Mouse (Mus musculus): ENCODE measurements around the gene Best1.

Best1 gene

DNA sequence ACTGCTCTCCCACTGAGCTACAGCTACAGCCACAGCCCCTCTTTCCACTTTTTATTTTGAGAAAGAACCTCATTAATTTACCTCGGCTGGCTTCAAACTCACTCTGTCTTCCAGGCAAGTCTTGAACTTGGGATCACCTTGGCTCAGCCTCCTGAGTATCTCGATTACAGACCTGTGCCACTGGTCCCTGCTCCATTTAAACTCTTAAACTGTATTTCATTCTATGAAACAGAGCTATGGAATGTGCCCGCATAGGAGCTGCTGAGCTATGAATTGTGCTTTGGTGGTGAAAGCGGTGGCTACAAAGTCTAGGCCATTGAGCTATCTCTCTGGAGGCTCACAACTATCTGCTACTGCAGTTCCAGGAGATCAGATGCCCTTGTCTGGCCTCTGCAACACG, 43.5 kb downstream of the Best1 start:
- no peak for DNase-seq

DNA sequence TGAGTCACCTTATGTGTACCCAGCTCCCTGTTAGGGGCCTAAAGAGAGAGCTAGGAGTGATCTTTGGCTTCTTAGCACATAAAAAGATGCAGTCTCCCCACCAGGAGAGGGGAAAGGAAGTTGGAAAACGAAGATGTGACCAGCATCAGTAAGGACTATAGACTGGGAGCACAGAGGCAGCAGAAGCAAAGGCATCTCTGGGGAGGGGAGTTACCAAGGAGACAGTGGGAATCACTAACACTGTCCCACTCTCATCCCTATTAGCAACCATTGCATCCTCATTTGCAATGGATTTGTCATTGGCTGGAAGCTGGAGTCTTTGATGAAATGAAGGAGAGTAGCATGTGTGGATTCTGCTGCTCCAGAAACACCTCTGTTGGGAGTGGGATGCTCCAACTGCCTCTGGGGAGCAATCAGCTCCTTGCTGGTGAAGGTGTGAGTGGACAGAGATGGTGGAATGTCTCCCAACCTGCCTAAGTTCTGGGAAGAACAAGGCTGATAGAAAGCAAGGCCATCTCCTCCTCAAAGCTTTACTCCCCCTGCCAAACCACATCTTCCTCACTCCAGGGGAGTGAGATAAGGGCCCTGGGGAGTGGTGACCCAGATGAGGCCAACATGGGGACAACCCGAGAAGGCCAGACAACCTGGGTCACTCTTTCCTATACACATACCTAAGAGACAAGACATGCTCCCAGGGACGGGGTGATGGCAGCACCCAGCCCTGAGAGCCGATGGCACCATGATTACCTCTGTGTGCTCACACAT, 44.6 kb downstream of the Best1 start:
- DNase-seq, result no peak

DNA sequence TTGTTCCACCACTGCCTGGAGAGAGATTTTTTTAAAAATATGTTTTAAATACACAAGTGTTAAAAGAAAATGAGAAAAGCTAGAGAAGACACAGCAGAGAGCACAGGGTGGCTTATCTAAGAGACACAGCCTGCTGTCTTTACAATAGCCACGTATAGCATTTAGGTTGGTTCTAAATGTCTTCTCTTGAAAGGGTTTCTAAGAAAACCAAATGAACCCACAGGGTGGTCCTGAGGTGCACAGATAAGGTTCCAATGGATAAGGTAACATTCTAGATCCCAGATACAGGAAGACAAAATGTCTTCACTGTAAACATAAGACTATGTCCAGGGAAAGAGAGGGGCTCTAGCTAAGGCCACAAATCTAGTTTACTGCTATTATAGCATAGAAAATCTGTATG, 46.0 kb downstream of the Best1 start:
- no peak for DNase-seq

DNA sequence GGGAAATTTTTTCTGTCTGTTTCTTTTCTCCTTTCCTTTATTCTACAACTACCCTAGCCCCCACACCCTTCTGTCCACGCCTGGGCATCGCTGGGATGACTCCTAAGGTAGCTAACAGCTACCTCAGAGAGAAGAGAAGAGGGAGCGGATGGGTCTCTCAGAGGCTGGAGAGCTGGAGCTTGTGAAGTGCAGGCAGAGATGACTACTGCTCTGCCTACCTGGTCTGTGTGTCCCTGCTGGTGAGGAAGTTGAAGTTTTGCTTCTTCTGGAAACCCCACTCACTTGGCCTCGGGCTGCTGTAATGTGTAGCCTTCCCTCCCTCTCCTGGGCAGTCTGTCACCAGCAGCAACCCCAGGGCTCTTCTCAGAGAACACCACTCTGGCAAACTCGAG, 46.6 kb downstream of the Best1 start:
- DNase-seq, result no peak

DNA sequence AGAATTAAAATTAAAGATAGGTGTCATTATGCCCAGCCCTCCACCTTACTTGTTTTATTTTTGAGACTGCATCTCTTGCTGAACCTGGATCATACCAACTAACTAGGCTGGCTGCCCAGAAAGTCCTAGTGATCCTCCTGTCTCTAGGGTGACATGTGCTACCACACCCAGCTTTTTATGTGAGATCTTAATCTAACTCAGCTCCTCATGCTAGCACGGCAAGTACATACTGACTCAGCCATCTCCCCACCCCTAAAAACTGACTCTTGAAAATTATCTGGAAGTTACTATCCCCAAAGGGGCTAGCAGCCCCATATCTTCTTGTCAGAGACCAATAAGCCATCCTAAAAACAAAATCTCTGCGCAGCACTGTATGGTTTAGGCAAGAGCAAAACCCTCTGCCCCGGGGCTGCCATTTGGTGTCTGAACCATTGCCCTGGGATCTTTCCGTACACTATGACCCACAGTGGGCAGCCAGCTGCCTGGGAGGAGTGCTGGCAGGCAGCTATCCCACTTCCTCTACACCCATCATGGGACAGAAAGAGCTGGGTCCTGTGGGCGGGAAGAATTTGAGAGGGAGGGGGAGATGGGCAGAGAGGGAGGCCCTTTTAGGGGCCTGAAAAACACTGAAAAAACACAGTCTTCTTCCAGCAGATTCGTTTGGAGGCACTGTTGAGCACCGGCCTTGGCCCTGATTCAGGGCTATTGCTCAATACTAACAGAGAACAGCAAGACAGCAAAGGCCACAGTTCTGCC, 47.2 kb downstream of the Best1 start:
- DNase-seq, result peak; percentile 7 to 8

DNA sequence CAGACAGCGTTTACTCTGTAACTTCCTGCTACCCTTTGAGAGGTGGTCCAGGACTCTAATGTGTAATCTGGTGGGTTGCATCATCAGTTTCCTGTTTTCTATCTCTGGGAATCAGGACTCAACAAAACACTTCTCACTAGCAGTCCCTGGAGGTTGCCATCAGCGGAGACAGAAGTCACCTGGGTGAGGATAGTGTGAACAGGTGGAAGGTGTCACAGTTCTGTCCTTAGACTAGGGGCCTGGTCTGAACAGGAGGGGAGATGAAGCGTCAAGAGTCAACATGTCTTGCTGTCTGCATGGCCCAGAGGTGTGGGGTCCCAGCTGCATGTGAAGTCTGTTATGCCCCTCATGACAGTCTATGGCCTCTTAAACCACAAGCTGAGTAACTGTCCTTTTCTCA, 48.5 kb downstream of the Best1 start:
- no peak for DNase-seq

DNA sequence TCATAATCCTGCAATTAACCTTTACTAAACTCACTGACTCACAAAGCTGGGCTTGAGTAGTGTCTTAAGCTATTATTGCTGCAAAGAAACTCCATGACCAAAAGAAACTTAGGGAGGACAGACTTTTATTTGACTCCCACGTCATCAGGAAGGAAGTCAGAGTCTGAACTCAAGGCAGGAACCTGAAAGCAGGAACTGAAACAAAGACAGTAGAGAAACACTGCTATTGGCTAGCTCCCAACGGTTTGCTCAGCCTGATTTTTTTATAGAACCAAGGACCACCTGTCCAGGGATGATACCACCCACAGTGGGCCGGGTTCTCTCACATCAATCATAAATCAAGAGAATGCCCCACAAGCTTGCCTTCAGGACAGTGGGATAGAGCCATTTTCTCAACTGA, 49.0 kb downstream of the Best1 start:
- DNase-seq, result no peak

DNA sequence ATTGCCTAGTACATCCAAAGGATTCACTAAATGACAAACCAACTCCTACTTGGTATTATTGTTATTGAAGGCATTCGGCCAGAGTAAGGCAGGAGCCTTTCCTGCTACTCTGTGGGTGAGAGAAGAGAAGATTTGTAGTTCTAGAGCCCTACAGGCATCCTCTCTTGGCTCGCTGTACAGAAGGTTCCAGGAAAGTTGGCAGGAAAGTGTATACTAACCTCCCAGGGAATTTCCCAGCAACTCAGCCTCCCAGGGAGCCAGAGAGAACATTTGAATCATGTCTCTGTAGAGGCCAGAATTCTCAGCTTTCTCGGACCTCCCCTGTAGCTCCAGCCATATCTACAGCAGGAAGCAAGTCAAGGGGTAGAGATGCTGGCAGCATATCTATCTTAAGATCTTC, 54.4 kb downstream of the Best1 start:
- DNase-seq, result no peak

DNA sequence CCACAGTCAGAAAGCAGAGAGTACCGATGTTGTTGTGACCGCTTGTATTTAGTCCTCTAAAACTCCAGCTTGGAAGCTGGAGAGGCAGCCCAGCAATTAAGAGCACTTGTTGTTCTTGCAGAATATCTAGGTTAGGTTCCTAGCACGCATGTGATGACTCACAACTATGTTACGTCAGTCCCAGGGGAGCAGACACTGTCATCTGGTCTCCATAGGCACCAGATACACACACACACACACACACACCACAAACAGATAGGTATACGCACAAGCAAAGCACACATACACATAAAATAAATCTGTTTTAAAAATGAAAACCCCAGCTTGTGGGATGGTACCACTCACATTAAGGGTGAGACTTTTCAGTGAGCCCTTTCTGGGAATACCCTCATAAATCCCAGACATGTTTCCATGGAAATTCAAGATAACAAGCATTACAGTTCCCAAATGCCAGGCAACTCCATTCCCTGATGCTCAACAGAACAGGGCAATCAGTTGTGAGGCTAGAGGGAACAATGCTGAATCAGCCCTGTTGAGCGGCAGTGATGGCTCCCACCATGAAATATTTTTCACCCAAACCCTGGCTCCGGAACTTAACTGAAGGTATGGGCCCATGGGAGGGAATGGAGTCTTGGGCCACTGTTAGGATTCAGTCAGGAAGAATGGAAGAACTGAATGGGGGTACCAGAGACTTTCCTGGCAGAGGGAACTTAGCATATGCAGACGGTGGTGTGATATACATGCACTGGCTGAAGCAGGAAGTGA, 55.5 kb downstream of the Best1 start:
- no peak for DNase-seq

DNA sequence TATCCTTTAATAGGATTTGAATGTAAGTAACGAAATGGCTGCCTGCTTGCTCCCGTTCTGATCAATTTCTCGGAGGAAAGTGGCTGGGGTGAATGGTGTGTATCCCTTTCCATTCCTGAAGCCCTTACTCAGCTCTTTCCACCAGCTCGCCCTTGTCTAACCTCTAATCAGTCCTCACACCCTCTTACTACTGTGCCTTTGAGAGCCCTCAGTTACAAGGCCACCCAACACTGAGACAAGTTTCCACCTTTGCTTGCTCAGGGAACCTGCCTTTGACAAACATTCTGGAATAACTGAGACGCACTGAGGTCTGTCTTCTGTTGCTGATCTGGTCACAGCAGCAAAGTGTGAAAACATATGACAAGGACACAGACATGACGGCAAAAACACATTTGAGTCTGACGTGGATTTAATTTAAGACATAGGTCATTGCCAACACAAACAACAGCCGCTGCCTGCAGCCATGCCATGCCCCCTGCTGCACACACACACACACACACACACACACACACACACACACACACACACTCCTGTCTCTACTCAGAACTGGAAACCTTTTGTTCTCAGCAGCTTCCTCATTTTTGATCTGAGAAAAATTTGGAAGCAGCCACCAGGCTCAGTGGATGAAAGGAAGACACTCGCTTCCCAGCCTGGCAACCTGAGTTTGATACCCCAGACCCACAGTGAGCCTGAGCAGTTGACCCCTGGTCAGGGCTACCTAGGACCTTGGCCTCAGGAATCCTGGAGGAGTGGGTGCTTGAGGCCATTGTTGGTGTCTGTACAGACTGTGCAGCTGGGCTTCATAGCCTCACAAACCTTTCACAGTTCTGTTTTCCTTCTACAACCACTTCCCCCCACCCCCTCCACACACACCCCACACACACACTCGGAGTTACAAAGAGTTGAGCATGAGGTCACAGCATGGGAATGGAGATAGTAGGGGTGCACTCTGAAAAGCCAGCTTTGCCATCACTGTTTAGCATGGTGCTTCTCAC, 58.6 kb downstream of the Best1 start:
- no peak for DNase-seq

DNA sequence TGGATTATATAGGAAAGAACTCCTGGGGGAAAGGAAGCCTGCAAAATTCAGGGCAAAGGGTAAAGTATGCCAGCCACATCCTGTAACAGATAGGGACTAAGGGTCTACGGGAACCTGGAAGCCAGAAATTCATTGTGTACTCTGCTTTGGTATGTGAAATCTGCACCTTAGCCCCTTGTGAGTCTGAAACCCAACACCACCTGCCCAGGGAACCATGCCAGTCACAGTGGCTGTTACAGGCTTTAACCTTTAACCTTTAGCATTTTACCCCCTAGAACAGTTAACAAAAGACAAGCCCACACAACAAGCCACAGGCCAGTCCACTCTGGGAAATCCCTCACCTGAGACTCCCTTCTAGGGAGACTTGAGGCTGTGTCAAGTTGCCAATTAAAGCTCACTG, 59.6 kb downstream of the Best1 start:
- DNase-seq, result no peak

DNA sequence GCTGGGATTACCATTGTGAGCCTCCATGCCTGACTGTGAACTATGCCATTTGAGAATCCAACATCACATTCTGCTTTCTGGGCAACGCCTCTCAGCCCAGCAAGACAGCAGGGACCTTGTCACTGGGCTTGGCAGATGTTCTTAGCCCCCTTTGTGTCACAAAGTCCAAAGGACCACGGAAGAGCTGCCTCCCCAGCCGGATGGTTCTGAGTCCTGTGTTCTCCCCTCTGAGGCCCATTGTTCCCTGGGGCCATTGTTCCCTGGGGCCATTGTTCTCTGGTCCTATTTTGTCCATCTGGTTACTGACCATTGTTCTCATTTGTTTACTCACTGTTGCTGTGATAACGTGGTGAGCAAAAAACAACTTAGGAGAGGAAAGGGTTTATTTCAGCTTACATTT, 60.5 kb downstream of the Best1 start:
- DNase-seq, result no peak

DNA sequence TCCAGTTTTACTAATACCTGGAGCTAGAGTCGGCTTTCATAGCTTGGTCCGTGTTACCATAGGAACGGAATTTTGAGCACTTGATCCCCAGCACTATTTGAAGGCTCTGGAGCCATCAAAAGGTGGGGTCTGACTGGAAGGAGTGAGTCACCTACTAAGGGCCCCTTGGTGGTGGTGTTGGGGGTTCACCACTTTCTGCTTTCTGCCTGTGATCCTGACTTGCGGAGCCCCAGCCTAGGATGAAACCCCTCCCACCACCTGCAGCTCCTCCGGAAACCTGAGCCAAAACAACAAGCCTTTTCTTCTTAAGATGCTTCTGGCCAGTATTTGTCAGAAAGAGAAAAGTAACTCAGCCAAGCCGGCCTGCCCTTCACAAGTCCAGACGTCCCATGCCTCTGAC, 61.6 kb downstream of the Best1 start:
- DNase-seq, result no peak

DNA sequence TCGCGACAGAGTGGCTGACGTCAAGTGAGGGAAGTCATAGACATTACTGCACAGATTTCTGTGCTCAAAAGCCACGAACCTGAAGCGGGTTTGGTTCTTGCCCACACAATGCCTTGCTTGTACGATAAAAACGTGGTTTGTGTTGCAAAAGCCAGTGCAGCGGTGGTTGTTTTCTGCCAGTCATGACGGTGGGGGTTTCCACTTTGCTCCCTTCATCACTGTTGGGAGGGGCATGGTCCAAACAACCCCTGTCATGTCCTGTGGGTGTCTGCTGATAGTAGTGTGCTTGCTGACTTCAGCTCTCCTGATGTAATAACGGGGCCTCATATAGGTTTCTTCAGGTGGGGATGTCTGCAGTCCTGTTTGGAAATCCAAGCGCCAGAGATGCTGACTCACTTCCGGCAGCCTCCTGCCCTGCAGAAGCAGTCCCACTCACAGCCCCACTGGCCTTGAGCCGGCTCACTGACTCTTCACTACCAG, 62.6 kb downstream of the Best1 start:
- DNase-seq, result no peak

DNA sequence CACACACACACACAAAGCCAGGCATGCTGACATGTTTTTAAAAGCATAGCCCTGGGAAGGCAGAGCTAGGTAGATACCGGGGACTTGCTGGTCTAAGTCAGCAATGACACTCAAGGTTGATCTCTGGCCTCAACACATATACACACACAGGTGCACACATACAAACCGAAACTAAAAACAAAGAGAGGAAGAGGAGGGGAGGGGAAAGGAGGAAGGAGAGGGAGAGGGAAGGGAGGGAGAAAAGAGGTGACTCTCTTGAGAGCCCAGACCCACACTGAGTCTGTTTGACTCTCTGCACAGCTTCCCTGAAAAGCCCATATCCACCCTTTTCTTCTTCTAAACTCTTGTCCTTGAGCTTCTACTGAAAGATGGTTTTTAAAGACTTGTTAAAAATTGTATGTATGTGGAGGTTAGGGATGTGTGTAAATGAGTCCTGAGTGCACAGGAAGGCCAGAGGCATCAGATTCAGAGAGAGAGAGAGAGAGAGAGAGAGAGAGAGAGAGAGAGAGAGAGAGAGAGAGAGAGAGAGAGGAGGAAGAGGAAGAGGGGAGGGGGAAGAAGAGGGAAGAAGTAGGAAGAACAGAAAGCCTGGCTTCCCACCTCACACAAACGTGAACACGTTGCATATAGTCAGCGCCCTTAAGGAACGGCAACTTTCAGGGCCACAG, 63.1 kb downstream of the Best1 start:
- DNase-seq, result no peak

DNA sequence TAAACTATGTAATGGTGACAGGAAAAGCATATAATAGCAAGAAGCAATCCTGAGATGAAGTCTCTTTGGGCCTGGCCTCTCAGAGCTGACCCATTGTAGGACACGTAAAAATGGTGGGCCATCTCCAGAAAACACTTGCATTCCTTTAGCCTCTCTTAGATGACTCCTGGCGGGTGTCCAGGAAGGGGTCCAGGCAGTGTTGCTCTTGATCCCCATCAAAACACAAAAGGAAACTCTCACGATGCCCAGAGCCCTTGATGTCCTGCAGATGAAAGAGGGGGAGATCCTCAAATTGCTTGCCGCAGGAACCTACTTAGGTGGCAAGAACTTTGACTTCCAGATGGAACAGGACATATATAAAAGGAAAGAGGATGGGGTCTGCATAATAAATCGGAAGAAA, 64.0 kb downstream of the Best1 start:
- DNase-seq, result no peak

DNA sequence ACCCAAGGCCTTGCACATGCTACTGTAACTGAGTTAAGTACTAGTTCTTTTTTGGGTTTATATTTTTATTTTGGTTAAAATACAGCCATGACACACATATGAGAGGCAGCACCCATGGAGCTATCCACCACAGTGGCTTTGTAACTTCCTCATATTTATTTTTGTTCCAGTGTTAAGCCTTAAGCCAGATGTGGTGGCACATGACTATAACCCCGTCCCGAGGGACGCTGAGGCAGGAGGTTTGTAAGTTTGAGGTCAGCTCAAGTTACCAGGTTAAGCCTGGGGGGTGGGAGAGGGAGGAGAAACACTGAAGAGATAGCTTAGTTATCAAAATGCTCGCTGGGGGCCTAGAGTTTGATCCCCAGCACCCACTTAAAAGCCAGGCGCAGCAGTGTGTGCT, 64.9 kb downstream of the Best1 start:
- DNase-seq, result no peak

Measured in cerebellum, postnatal 36 days (tissue).